Mouse (Mus musculus): ENCODE results near the gene Gpr155. TPM values are rescaled to one million over a fixed set of nuclear protein-coding genes. Genes with fewer than 3 reads are reported as not detected.

Gpr155 gene
- total and polyA plus RNA-seq, 3 experiments = 0.23 to 0.99 TPM; not detected in 1

- Histone ChIP-seq H3K27ac (ENCODE audit: control insufficient read depth, low read depth, low read length) (no peak overlapping the region), H3K4me1 (ENCODE audit: control insufficient read depth in 1 of 2, insufficient read depth in 2 of 2, low read length in 2 of 2) (no peaks in the 10 kb centered on the region), H3K79me2 (ENCODE audit: control insufficient read depth, insufficient read depth, low read length, poor library complexity) (no peaks in the 10 kb centered on the region), H3K27me3 (ENCODE audit: control insufficient read depth in 1 of 2, insufficient read depth in 2 of 2, low read length in 2 of 2) (peaks cover 0 to 4% of the 10 kb centered on the region in 2 experiments; a peak in 1 of 4 replicates), H3K9me3 (replicated peaks; ENCODE audit: insufficient read depth, low read length) (no peaks in the 10 kb centered on the region), H3K4me3 (ENCODE audit: control insufficient read depth in 1 of 2, insufficient read depth in 1 of 2, low read depth in 2 of 2, low read length in 2 of 2) (no peak overlapping the region), H3K9ac (ENCODE audit: control insufficient read depth, low read depth, low read length, poor library complexity, severe bottlenecking) (no peak overlapping the region), H3K36me3 (ENCODE audit: control insufficient read depth in 1 of 2, insufficient read depth in 2 of 2, low read length in 2 of 2) (no peaks in the 10 kb centered on the region)
- TF ChIP-seq GABPA (IDR thresholded peaks at IDR 0.05; ENCODE audit: low read depth, low read length) (no peak), UBTF (IDR thresholded peaks at IDR 0.05; ENCODE audit: borderline replicate concordance, insufficient read depth, low read depth, low read length) (no peak), MAX (IDR thresholded peaks at IDR 0.05; ENCODE audit: low read length) (no peak), HCFC1 (IDR thresholded peaks at IDR 0.05; ENCODE audit: low read depth, low read length) (no peak), BHLHE40 (IDR thresholded peaks at IDR 0.05; ENCODE audit: borderline replicate concordance, low read depth, low read length) (no peak), GATA1 (IDR thresholded peaks at IDR 0.05; ENCODE audit: low read depth, low read length) (no peak), POLR2A (IDR thresholded peaks at IDR 0.05; ENCODE audit: control insufficient read depth in 1 of 2, insufficient read depth in 1 of 2, low read depth in 1 of 2, low read length in 2 of 2, poor library complexity in 1 of 2) (no peak)
- DNase-seq (ENCODE audit: low read depth, low spot score) = no peak
Observed at GRCm38 (mm10) chr2:73407662-73408061, 21.3 kb upstream of the Gpr155 start.

- Histone ChIP-seq H3K79me2 (ENCODE audit: control insufficient read depth, insufficient read depth, low read length, poor library complexity) (no peaks in the 10 kb centered on the region), H3K9me3 (replicated peaks; ENCODE audit: insufficient read depth, low read length) (no peaks in the 10 kb centered on the region), H3K27me3 (ENCODE audit: control insufficient read depth in 1 of 2, insufficient read depth in 2 of 2, low read length in 2 of 2) (peaks cover 0 to 3% of the 10 kb centered on the region in 2 experiments; a peak in 2 of 4 replicates), H3K4me3 (ENCODE audit: control insufficient read depth in 1 of 2, insufficient read depth in 1 of 2, low read depth in 2 of 2, low read length in 2 of 2) (no peak overlapping the region), H3K4me1 (ENCODE audit: control insufficient read depth in 1 of 2, insufficient read depth in 2 of 2, low read length in 2 of 2) (no peaks in the 10 kb centered on the region), H3K36me3 (ENCODE audit: control insufficient read depth in 1 of 2, insufficient read depth in 2 of 2, low read length in 2 of 2) (no peaks in the 10 kb centered on the region), H3K9ac (ENCODE audit: control insufficient read depth, low read depth, low read length, poor library complexity, severe bottlenecking) (no peak overlapping the region), H3K27ac (ENCODE audit: control insufficient read depth, low read depth, low read length) (no peak overlapping the region)
- no peak for DNase-seq (ENCODE audit: low read depth, low spot score)
- TF ChIP-seq HCFC1 (IDR thresholded peaks at IDR 0.05; ENCODE audit: low read depth, low read length) (no peak), RCOR1 (IDR thresholded peaks at IDR 0.05; ENCODE audit: low read depth, low read length) (no peak), ZC3H11A (IDR thresholded peaks at IDR 0.05; ENCODE audit: low read depth, low read length) (no peak), MAFK (IDR thresholded peaks at IDR 0.05; ENCODE audit: borderline replicate concordance, low read depth, low read length) (no peak), CHD1 (IDR thresholded peaks at IDR 0.05; ENCODE audit: low read depth, low read length) (no peak), TBP (IDR thresholded peaks at IDR 0.05; ENCODE audit: low read depth, low read length) (no peak), MEF2A (IDR thresholded peaks at IDR 0.05; ENCODE audit: extremely low read depth, insufficient replicate concordance, low read depth, low read length, poor library complexity, severe bottlenecking) (no peak), ELF1 (IDR thresholded peaks at IDR 0.05; ENCODE audit: low read depth, low read length) (no peak), ETS1 (IDR thresholded peaks at IDR 0.05; ENCODE audit: low read depth, low read length) (no peak), USF2 (IDR thresholded peaks at IDR 0.05; ENCODE audit: borderline replicate concordance in 1 of 2, insufficient read depth in 1 of 2, low read depth in 1 of 2, low read length in 2 of 2) (no peak), MYC (IDR thresholded peaks at IDR 0.05; ENCODE audit: low read depth, low read length) (no peak), POLR2AphosphoS2 (IDR thresholded peaks at IDR 0.05; ENCODE audit: low read length) (no peak), KAT2A (conservative IDR thresholded peaks at IDR 0.05; ENCODE audit: low read depth, low read length) (no peak), TCF12 (IDR thresholded peaks at IDR 0.05; ENCODE audit: low read depth, low read length) (no peak), MAZ (IDR thresholded peaks at IDR 0.05; ENCODE audit: low read depth, low read length) (no peak), MXI1 (IDR thresholded peaks at IDR 0.05; ENCODE audit: low read depth, low read length) (no peak)
Observed at GRCm38 (mm10) chr2:73406336-73406915, 20.1 kb upstream of the Gpr155 start.

All from MEL (cell line).